In the genomic region with DNA sequence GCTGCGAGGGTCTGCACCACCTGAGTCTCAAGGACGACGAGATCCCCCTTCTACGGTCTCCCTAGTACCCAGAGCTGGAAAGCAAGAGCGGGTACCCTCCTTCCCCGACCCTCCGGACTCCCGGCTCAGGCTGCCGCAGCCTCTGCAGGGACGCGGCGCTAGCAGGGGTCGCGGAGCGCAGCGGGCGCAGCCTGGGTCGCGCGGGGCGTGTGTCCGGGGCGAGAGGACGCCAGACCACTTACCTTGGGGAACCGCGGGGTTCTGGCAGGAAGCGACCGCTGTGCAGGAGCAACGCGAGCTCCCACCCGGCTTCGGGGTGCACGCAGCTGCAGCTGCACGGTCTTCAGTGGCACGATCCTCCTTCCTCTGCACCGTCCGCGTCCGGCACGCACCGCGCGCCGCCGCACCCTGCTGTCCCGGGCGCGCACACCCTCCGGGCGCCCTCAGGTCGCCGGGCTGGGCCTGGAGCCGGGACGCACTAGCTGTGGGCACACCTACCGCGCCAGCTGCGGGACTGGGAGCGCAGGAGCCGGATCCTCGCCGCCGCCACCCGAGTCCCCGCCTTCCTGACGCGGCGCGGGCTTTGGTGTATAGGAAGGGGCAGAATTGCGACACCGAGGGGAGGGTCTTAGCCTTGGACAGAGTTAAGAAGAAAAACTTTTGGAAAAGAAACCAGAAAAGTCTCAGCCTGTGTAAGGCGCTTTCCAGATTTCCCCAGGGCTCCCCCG, we compare ENCODE assay signal across 8 mouse cellular contexts. TPM values are rescaled to one million over a fixed set of nuclear protein-coding genes. Genes with fewer than 3 reads are reported as not detected.
A peak's percentile ranks its signal among the peaks of the same experiment; 100 is the strongest.
DNase-seq lines count a peak whose midpoint lies in the region; ATAC-seq and TF ChIP-seq lines count a peak whose summit lies in the region.

A gene (minus strand): TSS at position 354 of the 728 bp plus-strand sequence.

- no peak for TF ChIP-seq POLR2A in liver, adult 2 months (IDR thresholded peaks at IDR 0.05; ENCODE audit: extremely low read depth, insufficient read depth, low read length)

- no peaks in the 10 kb centered on the region for H3K79me2 ChIP-seq in liver, adult 2 months (ENCODE audit: control insufficient read depth, insufficient read depth, low read length)

- H3K4me2 ChIP-seq in hindbrain, embryonic 15.5 days, result peak within 1 kb of the TSS; percentile 100

- under 1% methylated on average over 72 of the region's 72 CpGs for WGBS in hindbrain, embryonic 15.5 days
- WGBS in liver, adult 2 months, result under 1% methylated on average over 72 of the region's 72 CpGs

- peaks cover 66% of the 10 kb centered on the region for H3K9me3 ChIP-seq in G1E (replicated peaks)
- no peaks in the 10 kb centered on the region for H3K9me3 ChIP-seq in hindbrain, embryonic 15.5 days

- H3K4me1 ChIP-seq in G1E (ENCODE audit: insufficient read depth, low read depth, low read length), result no peaks in the 10 kb centered on the region
- H3K4me1 ChIP-seq in hindbrain, embryonic 15.5 days (replicated peaks), result peaks cover 13% of the 10 kb centered on the region
- H3K4me1 ChIP-seq in liver, adult 2 months (ENCODE audit: control insufficient read depth, insufficient read depth, low read length), result no peaks in the 10 kb centered on the region

- no peaks in the 10 kb centered on the region for H3K27me3 ChIP-seq in G1E (ENCODE audit: insufficient read depth, low read length)
- H3K27me3 ChIP-seq in hindbrain, embryonic 15.5 days, result peaks cover 28% of the 10 kb centered on the region
- peaks cover 10% of the 10 kb centered on the region for H3K27me3 ChIP-seq in liver, adult 2 months (ENCODE audit: control insufficient read depth, insufficient read depth, low read length)

- ATAC-seq in G1E (ENCODE audit: extremely low read depth, insufficient number of reproducible peaks, low FRiP score, poor library complexity, severe bottlenecking), result no peak
- peak; percentile 68 for ATAC-seq in hindbrain, embryonic 15.5 days (ENCODE audit: low FRiP score, low read depth)

- no peak for DNase-seq in G1E (ENCODE audit: low spot score)
- DNase-seq in adrenal gland, postnatal 36 days, result peak; percentile 50 to 67
- peak; percentile 56 for DNase-seq in gastrocnemius, postnatal 10 days
- no peak for DNase-seq in liver, adult 2 months (ENCODE audit: extremely low read depth, low read depth, low spot score)
- DNase-seq in neural tube, embryonic 10.5 days (ENCODE audit: extremely low spot score, low spot score), result peak; percentile 63
- peak; percentile 59 for DNase-seq in urinary bladder, postnatal 14 days (ENCODE audit: low spot score)
- DNase-seq in cerebellum, adult 11-12 months, result no peak

- H3K36me3 ChIP-seq in G1E (replicated peaks), result no peaks in the 10 kb centered on the region
- H3K36me3 ChIP-seq in hindbrain, embryonic 15.5 days, result no peaks in the 10 kb centered on the region
- H3K36me3 ChIP-seq in liver, adult 2 months (ENCODE audit: control insufficient read depth, insufficient read depth, low read length), result no peaks in the 10 kb centered on the region

- no peak for TF ChIP-seq CTCF in G1E (IDR thresholded peaks at IDR 0.05; ENCODE audit: low read depth, low read length)
- no peak for TF ChIP-seq CTCF in liver, adult 2 months (IDR thresholded peaks at IDR 0.05; ENCODE audit: low read depth, low read length)

- peak within 1 kb of the TSS; percentile 70 for H3K9ac ChIP-seq in hindbrain, embryonic 15.5 days
- H3K9ac ChIP-seq in liver, adult 2 months (ENCODE audit: low read depth, low read length), result no peak within 1 kb of the TSS; the same call in 1 of the 2 replicates

- no peak within 1 kb of the TSS for H3K27ac ChIP-seq in hindbrain, embryonic 15.5 days (replicated peaks)
- no peak within 1 kb of the TSS for H3K27ac ChIP-seq in liver, adult 2 months (replicated peaks; ENCODE audit: insufficient read depth, low read depth, low read length)

- H3K4me3 ChIP-seq in G1E (ENCODE audit: low read depth, low read length), result peak within 1 kb of the TSS; percentile 30; the same call in 1 of the 2 replicates
- peak within 1 kb of the TSS; percentile 58 for H3K4me3 ChIP-seq in hindbrain, embryonic 15.5 days
- peak within 1 kb of the TSS; percentile 47; the same call in 1 of the 2 replicates for H3K4me3 ChIP-seq in liver, adult 2 months (ENCODE audit: insufficient read depth, low read depth, low read length)

RNA-seq across cellular contexts. Expression of the gene that starts here (rescaled TPM):
- total RNA-seq in G1E (2014; fragmentation: Nextera tagmentation), result not detected in 2 replicates
- 0.06 and 0.33 TPM in 2 replicates for total RNA-seq in G1E (2017)
- polyA plus RNA-seq in G1E (2012), result not detected in 2 replicates
- total RNA-seq in adrenal gland, postnatal 36 days (2021), result 1 to 10 TPM; 2.4 to 3.3 TPM
- 1 to 10 TPM; 4.5 to 5.5 TPM for total RNA-seq in gastrocnemius, postnatal 10 days (2021)
- 0.64 and 0.69 TPM in 2 replicates for polyA plus RNA-seq in hindbrain, embryonic 15.5 days (2015; fragmentation: Nextera tagmentation; extraction: Ambion mirVana)
- 0.07 TPM in 1 of 2 replicates, not detected in the other for total RNA-seq in liver, adult 2 months (2014; rRNA removed)
- 0.01 and 0.16 TPM in 2 replicates for polyA plus RNA-seq in liver, adult 2 months (2012; rRNA removed)

Comparison
In these comparisons a context has a peak if more than half of its experiments do, and no peak if none do; other contexts are left out.
1. Peak in ATAC-seq, H3K4me3 ChIP-seq, H3K9ac ChIP-seq and H3K4me2 ChIP-seq in hindbrain, embryonic 15.5 days; RNA of the gene not detected or under 1 TPM.
2. DNase-seq: peak in adrenal gland, postnatal 36 days (2 of 2), gastrocnemius, postnatal 10 days (single experiment), neural tube, embryonic 10.5 days (single experiment) and urinary bladder, postnatal 14 days (single experiment); none in G1E (single experiment), liver, adult 2 months (single experiment) and cerebellum, adult 11-12 months (single experiment).
3. Peak in every context shown above with its lines, with median percentiles within 50 percentile points of each other: H3K4me3 ChIP-seq.